Mouse (Mus musculus): ENCODE measurements at regions not wholly inside any gene's neighbourhood (a gene's known extent, or its start where the extent isn't known, plus 50 kb on each side); places are given as distances from the start of the nearest gene placed in this dataset.

DNA sequence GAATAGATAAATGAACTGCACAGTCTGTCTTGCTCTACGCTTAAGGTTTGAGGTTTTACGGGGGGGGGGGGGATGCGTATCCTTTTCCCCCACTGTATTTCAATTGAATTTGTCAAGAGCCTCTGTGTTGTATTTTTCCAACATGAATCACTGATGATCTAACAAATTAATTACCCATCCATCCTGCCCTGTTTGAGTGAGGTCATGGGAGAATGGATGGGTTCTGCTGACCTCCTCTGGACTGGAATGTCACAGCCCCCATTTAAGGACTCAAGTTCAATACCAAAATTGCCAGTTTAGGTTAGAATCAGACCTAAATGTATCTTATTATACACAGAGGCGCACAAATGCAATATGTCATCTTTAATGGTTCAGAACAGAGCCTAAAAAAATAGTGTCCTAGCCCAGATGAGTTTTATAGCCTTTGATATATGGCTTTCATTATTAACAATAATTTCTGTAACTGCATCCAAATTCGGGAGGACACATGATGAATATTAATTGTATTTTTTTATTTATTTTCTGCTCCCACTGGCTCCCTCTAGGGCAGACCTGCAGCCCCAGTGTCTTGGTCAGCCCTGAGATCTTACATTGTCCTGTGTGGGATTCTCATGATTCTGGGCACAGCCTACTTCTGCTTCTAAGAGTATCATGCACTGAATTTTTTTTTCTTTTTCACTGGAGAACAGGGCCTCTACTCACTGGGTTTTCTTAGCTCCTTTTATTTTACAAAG, 288.2 kb upstream of the Zfp703 start:
- peak; percentile 64; the same call in 1 of the 2 replicates for ATAC-seq (replicated peaks; ENCODE audit: low FRiP score)
- no peaks in the 10 kb centered on the region for H3K9me3 ChIP-seq (replicated peaks)
- H3K4me3 ChIP-seq (replicated peaks) = no peak overlapping the region
- H3K9ac ChIP-seq = no peak overlapping the region
- peaks cover 54% of the 10 kb centered on the region for H3K27me3 ChIP-seq
- peaks cover 27% of the 10 kb centered on the region for H3K4me1 ChIP-seq
- 19% methylated on average over 5 of the region's 5 CpGs for WGBS
- H3K36me3 ChIP-seq = no peaks in the 10 kb centered on the region
- no peak overlapping the region for H3K4me2 ChIP-seq
- 0 out of 2 replicates have a peak overlapping the region, but pooled peaks have one; percentile 11 for H3K27ac ChIP-seq

DNA sequence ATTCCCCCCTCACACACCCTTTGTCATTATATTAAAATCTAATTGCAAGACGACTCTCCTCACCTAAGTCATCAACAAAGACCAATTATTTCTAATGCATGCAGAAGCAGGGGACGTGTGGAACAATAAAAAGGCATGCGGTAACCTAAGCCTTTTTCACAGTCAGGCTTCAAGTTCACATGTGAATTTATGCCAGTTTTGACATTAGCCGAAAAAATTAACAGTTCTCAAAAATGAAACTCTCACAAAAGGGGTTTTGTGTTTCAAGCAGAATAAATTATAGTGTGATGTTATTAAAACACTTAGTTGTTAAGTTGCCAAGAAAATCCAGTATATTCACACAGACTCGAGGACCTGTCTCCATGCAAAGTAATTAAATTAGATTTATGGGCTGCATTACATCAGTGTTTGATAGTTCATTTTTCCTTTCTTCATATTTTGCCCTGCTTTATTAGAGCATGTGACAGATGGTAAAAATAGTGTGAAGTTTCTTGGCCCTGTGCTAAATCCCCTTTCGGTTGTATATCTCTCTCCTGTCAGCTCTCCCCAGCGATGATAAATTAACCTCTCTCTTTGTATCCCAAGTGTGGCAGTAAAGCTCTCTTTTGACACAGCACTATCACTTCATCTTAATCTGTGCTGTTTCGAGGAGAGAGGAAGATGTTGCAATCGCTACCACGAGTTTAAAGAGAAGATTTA, 287.5 kb upstream of the Zfp703 start:
- H3K27me3 ChIP-seq = peaks cover 58% of the 10 kb centered on the region
- no peak; the same call in 1 of the 2 replicates for ATAC-seq (replicated peaks; ENCODE audit: low FRiP score)
- peaks cover 27% of the 10 kb centered on the region for H3K4me1 ChIP-seq
- no peak overlapping the region for H3K27ac ChIP-seq
- no peak overlapping the region for H3K4me3 ChIP-seq (replicated peaks)
- no peak overlapping the region for H3K4me2 ChIP-seq
- H3K36me3 ChIP-seq = no peaks in the 10 kb centered on the region
- H3K9me3 ChIP-seq (replicated peaks) = no peaks in the 10 kb centered on the region
- 14% methylated on average over 10 of the region's 10 CpGs for WGBS
- no peak overlapping the region for H3K9ac ChIP-seq

DNA sequence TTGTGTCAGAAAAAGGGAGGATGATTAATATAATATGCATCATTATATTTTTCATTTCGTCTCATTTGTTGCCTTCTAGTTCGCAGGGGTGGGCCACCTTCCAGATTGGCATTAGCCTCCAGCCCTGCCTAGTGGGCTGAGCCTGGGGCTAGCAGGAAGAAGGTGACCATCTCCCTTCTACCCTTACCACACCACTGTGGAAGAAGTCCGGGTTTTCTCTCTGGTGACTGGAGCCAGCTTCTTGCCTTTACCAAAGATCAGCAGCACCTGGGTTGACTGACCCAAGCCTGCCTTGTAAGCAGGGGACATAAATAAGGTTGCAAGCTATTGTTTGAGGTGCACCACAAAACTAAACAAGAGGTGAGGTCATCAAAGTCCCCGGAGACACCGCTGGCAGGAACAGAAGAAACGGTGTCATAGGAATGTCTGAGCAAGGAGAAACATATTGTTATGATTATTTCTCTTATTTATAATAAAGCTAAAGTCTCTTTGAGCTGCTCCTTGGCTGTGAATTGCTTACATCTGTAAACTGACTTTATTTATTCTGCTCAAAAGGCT, 286.9 kb upstream of the Zfp703 start:
- no peaks in the 10 kb centered on the region for H3K36me3 ChIP-seq
- no peak overlapping the region for H3K4me2 ChIP-seq
- no peak for ATAC-seq (replicated peaks; ENCODE audit: low FRiP score)
- H3K4me1 ChIP-seq = peaks cover 27% of the 10 kb centered on the region
- H3K9me3 ChIP-seq (replicated peaks) = no peaks in the 10 kb centered on the region
- H3K4me3 ChIP-seq (replicated peaks) = no peak overlapping the region
- peaks cover 57% of the 10 kb centered on the region for H3K27me3 ChIP-seq
- 53% methylated on average over 6 of the region's 6 CpGs for WGBS
- H3K27ac ChIP-seq = no peak overlapping the region
- H3K9ac ChIP-seq = no peak overlapping the region

DNA sequence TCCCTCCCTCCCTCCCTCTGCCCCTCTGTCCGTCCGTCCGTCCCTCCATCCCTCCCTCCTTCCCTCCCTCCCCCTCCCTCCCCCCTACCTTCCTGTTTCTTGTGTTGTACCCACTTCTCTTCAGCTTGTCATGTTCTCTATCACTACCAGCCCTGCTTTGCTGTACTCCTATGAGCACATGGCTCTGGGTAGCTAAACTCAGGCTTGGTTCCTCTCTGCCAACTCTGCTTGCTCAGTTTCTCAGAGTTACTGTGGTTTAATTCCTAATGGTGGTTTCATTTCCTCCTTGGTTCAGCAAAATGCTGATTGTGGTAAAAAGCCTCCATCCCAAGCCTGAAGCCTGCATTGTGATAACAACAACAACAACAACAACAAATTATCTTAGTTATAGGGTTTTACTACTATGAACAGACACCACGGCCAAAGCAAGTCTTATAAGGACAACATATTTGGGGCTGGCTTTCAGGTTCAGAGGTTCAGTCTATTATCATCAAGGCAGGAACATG, 279.5 kb upstream of the Zfp703 start:
- WGBS = 85% methylated on average over 1 of the region's 4 CpGs
- H3K9ac ChIP-seq = no peak overlapping the region
- H3K4me2 ChIP-seq = no peak overlapping the region
- no peak for ATAC-seq (replicated peaks; ENCODE audit: low FRiP score)
- no peaks in the 10 kb centered on the region for H3K4me1 ChIP-seq
- H3K9me3 ChIP-seq (replicated peaks) = no peaks in the 10 kb centered on the region
- no peak overlapping the region for H3K4me3 ChIP-seq (replicated peaks)
- peaks cover 22% of the 10 kb centered on the region; the same call in 1 of the 2 replicates for H3K27me3 ChIP-seq
- no peaks in the 10 kb centered on the region for H3K36me3 ChIP-seq
- H3K27ac ChIP-seq = no peak overlapping the region

DNA sequence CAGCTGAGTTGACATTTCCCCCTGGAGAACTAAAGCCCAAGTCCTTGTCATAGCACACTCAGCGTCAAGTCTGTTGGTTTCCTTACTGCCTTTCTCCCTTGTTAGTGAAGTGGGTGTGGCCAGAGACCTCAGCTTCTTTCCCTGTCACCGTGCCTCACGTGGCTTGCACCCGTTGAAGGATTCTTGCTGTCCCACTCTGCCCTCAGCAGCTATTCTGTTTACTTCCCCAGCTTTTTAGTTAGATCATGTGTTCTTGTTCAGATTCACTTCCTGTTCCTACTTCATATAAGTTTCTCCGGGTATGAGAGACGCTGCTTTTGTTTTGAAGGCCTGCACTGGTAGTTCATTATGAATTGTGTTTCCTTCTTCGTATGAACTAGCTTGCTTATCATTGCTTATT, 278.5 kb upstream of the Zfp703 start:
- no peak for ATAC-seq (replicated peaks; ENCODE audit: low FRiP score)
- no peaks in the 10 kb centered on the region for H3K36me3 ChIP-seq
- H3K27me3 ChIP-seq = peaks cover 17% of the 10 kb centered on the region; the same call in 1 of the 2 replicates
- WGBS = 49% methylated on average over 7 of the region's 7 CpGs
- H3K9ac ChIP-seq = no peak overlapping the region
- H3K4me1 ChIP-seq = no peaks in the 10 kb centered on the region
- H3K4me2 ChIP-seq = no peak overlapping the region
- no peak overlapping the region for H3K27ac ChIP-seq
- H3K9me3 ChIP-seq (replicated peaks) = no peaks in the 10 kb centered on the region
- H3K4me3 ChIP-seq (replicated peaks) = no peak overlapping the region

DNA sequence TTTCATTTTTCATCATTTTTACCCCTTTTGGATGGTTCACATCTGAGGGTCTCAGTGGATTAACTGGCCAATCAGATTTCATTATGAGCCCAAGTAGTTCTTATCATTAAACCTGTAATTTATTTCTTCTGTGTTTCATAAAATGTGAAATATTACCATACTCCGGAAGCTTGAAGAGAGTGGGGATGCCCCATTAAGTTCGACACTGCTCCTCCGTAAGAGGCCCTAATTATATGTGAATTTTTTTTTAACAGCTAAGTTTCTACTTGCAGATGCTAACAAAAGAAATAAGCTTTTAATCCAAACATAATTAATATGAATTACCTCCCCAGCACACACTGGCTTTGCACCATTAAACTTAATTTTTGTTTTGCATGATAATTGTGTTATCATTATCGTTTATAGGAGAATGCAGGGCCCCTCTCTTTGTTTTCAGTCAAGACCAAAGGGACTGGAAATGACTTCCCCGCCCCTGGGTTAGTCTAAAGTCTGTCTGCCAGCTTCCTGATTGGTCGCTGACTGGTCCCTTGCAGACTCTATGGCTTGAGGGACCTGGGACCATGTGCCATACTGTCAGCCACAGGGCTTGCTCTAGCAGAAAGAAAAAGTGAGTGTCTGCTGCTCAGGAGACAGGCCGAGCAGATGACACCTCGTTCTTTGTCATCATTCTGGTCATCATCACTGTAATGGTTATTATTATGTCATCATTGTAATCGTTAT, 270.9 kb upstream of the Zfp703 start:
- H3K27ac ChIP-seq = no peak overlapping the region
- peaks cover 4% of the 10 kb centered on the region; the same call in 1 of the 2 replicates for H3K27me3 ChIP-seq
- no peak overlapping the region for H3K9ac ChIP-seq
- H3K36me3 ChIP-seq = no peaks in the 10 kb centered on the region
- peaks cover 12% of the 10 kb centered on the region for H3K4me1 ChIP-seq
- H3K4me2 ChIP-seq = no peak overlapping the region
- ATAC-seq (replicated peaks; ENCODE audit: low FRiP score) = no peak
- no peaks in the 10 kb centered on the region for H3K9me3 ChIP-seq (replicated peaks)
- no peak overlapping the region for H3K4me3 ChIP-seq (replicated peaks)
- WGBS = 33% methylated on average over 9 of the region's 9 CpGs

DNA sequence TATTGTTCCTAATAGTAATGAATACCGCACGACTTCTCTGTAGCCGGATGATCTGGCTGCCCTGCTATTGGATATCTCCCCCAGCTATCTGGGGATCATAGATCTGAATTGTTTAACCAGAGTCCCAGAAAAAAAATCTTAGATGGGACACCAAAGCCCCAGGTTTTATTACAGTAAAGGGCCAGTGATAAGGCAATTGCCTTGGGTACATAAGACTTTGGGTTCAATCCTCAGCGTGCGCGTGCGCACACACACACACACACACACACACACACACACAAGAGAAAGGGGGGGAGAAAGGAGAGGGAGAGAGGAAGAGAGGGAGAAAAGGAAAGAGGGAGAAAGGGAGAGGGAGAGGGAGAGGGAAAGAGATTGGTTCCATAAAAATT, 270.4 kb upstream of the Zfp703 start:
- Histone ChIP-seq H3K4me2 (no peak overlapping the region), H3K4me1 (peaks cover 12% of the 10 kb centered on the region), H3K36me3 (no peaks in the 10 kb centered on the region), H3K27me3 (peaks cover 4% of the 10 kb centered on the region; the same call in 1 of the 2 replicates), H3K4me3 (replicated peaks) (no peak overlapping the region), H3K27ac (no peak overlapping the region), H3K9ac (no peak overlapping the region), H3K9me3 (replicated peaks) (no peaks in the 10 kb centered on the region)
- WGBS = 84% methylated on average over 7 of the region's 7 CpGs
- ATAC-seq (replicated peaks; ENCODE audit: low FRiP score) = no peak

DNA sequence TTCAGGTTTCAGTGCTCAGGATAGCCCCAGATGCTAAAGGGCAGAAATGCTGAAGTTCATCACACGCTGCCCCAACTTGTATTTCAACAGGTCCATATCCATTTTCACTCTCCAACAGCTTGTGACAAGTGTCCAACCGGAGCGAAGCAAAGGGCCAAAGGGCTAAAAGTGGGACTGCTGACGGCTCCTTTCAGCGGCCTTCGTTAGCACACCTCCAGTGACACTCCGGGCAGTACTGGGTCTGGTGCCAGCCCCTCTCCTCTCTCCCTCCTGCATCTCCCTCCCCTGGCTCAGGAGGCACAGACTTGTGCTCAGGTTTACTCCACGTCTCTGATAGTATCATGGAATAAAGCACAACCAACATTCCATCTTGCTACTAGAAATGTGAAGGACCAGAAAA, 263.3 kb upstream of the Zfp703 start:
- no peak overlapping the region for H3K9ac ChIP-seq
- 0 out of 2 replicates have a peak, but pooled peaks cover 3% of the 10 kb centered on the region for H3K27me3 ChIP-seq
- ATAC-seq (replicated peaks; ENCODE audit: low FRiP score) = no peak
- no peak overlapping the region for H3K4me3 ChIP-seq (replicated peaks)
- H3K4me2 ChIP-seq = no peak overlapping the region
- H3K4me1 ChIP-seq = peaks cover 19% of the 10 kb centered on the region
- H3K9me3 ChIP-seq (replicated peaks) = no peaks in the 10 kb centered on the region
- WGBS = 69% methylated on average over 8 of the region's 8 CpGs
- no peaks in the 10 kb centered on the region for H3K36me3 ChIP-seq
- no peak overlapping the region for H3K27ac ChIP-seq

DNA sequence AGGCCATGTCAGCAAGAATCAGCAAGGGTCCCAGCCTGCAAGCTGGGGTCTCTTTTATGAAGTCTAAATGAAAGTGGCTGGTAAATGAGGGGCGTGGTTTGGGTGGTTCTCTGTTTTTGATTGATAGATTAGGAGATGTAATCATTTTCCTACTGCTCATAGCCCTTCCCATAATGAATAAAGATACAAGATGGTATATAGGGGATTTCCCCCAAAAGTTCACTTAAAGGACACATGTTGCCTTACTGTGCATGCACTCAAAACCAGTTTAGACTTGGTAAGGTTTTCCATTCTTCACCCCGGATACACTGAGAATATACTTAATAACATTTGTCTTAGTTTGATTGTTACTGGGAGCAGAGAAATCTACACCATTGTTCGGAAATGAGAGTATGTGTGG, 262.4 kb upstream of the Zfp703 start:
- 90% methylated on average over 3 of the region's 3 CpGs for WGBS
- H3K4me2 ChIP-seq = no peak overlapping the region
- no peaks in the 10 kb centered on the region for H3K36me3 ChIP-seq
- H3K4me1 ChIP-seq = peaks cover 17% of the 10 kb centered on the region
- 0 out of 2 replicates have a peak, but pooled peaks cover 3% of the 10 kb centered on the region for H3K27me3 ChIP-seq
- H3K4me3 ChIP-seq (replicated peaks) = no peak overlapping the region
- no peaks in the 10 kb centered on the region for H3K9me3 ChIP-seq (replicated peaks)
- H3K27ac ChIP-seq = no peak overlapping the region
- no peak overlapping the region for H3K9ac ChIP-seq
- ATAC-seq (replicated peaks; ENCODE audit: low FRiP score) = no peak

DNA sequence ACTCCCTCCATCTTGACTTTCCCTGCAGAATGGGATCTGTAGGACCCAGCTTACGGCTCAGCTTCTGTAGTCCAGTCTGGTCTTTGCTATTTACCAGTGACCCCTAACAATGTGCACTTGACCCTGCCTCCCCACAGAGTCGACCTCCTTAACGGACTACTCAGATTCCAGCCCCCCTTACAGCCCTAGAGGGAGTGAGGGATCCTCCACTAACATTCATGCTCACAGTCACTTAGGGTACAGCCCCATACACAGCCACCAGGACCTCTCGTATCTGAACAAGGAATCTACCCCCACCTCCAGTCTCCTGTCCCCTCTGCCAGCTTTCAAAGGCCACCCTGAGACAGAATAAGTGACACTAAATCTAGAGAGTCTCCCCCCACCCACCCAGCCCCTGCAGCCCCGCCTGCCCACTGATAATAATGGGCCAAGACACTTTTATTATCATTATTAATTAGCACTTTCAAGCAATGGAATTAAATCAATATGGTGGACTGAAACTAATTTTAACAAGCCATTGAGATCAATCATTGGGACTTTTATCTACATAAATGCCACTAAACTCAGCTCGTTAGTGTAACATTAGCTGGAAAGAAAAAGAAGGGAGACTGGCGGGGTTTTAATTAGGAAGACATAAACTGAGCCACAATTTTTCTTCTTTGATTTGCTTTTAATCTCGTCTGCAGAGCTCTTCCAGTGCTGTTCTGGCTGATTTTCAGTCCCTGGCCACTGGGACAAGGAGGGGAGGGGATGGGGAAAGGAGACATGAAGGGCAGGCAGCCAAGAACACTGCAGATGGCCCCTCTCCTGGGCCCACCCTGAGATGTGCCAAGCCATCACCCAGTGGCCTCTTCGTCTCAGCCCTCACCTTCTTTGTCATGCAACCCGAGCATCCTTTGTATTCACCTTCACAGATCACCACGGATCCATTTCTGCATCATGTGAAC, 258.4 kb upstream of the Zfp703 start:
- no peaks in the 10 kb centered on the region for H3K9me3 ChIP-seq (replicated peaks)
- H3K4me1 ChIP-seq = peaks cover 6% of the 10 kb centered on the region; the same call in 1 of the 2 replicates
- H3K36me3 ChIP-seq = no peaks in the 10 kb centered on the region
- no peak overlapping the region for H3K27ac ChIP-seq
- H3K27me3 ChIP-seq = 0 out of 2 replicates have a peak, but pooled peaks cover 3% of the 10 kb centered on the region
- no peak overlapping the region for H3K9ac ChIP-seq
- H3K4me2 ChIP-seq = no peak overlapping the region
- 32% methylated on average over 11 of the region's 11 CpGs for whole genome bisulfite sequencing
- peak; percentile 90 for ATAC-seq (replicated peaks; ENCODE audit: low FRiP score)
- H3K4me3 ChIP-seq (replicated peaks) = no peak overlapping the region

DNA sequence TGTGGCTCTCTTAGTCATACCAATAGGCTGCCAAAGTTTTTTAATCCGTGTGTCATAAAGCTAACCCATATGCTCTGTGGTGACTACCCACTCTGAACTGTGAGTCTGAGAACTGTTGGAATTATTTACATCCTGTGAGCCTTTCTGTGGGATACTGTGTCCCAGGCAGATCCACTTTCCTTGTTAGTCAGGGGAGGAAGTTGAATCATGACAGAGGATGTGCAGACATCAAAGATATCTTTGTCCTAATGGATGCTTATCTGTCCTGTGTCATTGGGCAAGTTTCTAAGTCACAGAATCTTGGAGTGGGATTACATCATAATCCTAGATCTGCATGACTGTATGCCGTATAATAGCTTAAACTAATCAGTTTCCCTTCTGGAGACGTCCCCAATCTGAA, 254.4 kb upstream of the Zfp703 start:
- Histone ChIP-seq H3K9ac (no peak overlapping the region), H3K4me3 (replicated peaks) (no peak overlapping the region), H3K4me2 (no peak overlapping the region), H3K9me3 (replicated peaks) (no peaks in the 10 kb centered on the region), H3K27me3 (no peaks in the 10 kb centered on the region), H3K4me1 (peaks cover 10% of the 10 kb centered on the region; the same call in 1 of the 2 replicates), H3K27ac (no peak overlapping the region), H3K36me3 (no peaks in the 10 kb centered on the region)
- ATAC-seq (replicated peaks; ENCODE audit: low FRiP score) = no peak
- 47% methylated on average over 3 of the region's 3 CpGs for WGBS

Data from kidney, embryonic 15.5 days (tissue).